Mouse (Mus musculus): ENCODE data around the gene Hoxd9. TPM values are rescaled to one million over a fixed set of nuclear protein-coding genes. Genes with fewer than 3 reads are reported as not detected.

Hoxd9 gene
- polyA plus RNA-seq, 1 experiment, result not detected

DNA sequence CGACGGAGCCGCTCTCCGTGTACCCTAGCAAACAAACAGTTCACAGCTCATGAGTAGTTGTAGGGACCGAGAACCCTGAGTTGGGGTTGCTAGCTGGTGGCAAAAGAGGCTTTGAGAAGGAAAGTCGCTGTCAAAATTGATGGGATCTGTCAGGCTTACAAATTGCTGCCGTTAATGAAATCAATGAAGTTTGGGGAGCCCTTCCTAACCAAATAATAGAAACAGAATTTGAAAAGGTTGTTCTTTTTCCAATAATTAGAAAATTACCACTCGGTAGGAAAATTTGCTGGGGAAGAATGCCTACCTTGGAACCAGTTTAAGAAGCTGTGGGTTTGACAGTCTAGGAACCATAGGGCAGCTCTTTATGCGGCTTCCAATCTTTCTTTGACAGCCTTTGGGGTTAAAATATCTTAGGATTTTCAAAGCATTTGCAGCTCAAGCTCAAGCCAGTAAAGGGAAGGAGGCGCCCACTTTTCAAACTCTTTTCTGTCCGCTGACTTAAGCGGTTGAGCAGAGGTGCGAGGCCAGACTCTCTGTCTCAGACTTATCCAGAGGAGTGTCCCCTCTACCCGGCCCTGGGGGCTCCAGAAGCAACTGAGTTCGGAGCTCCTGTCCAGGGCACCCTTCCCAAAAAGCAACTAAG is 39.4 kb upstream of the Hoxd9 start:
- TF ChIP-seq CTCF (IDR thresholded peaks at IDR 0.05; ENCODE audit: extremely low read depth, insufficient read depth, low read length) (no peak), POLR2A (IDR thresholded peaks at IDR 0.05; ENCODE audit: extremely low read depth, insufficient read depth, low read length) (no peak)
- Histone ChIP-seq H3K27ac (ENCODE audit: insufficient read depth, low read length) (no peak overlapping the region), H3K4me3 (ENCODE audit: insufficient read depth, low read length) (no peak overlapping the region), H3K4me1 (ENCODE audit: control insufficient read depth, insufficient read depth, low read length) (no peaks in the 10 kb centered on the region)

GRCm38 (mm10) chr2:74658667-74659371 is 38.7 kb upstream of the Hoxd9 start:
- Histone ChIP-seq H3K4me3 (ENCODE audit: insufficient read depth, low read length) (no peak overlapping the region), H3K4me1 (ENCODE audit: control insufficient read depth, insufficient read depth, low read length) (no peaks in the 10 kb centered on the region), H3K27ac (ENCODE audit: insufficient read depth, low read length) (no peak overlapping the region)
- TF ChIP-seq CTCF (IDR thresholded peaks at IDR 0.05; ENCODE audit: extremely low read depth, insufficient read depth, low read length) (no peak), POLR2A (IDR thresholded peaks at IDR 0.05; ENCODE audit: extremely low read depth, insufficient read depth, low read length) (no peak)

GRCm38 (mm10) chr2:74659507-74660005 is 38.0 kb upstream of the Hoxd9 start, which contains the start of gene Evx2:
Gene Evx2 (minus strand): TSS chr2:74659557.
- no peaks in the 10 kb centered on the region for H3K4me1 ChIP-seq (ENCODE audit: control insufficient read depth, insufficient read depth, low read length)
- TF ChIP-seq POLR2A (IDR thresholded peaks at IDR 0.05; ENCODE audit: extremely low read depth, insufficient read depth, low read length) (no peak), CTCF (IDR thresholded peaks at IDR 0.05; ENCODE audit: extremely low read depth, insufficient read depth, low read length) (no peak)
- H3K27ac ChIP-seq (ENCODE audit: insufficient read depth, low read length), result no peak within 1 kb of the TSS
- H3K4me3 ChIP-seq (ENCODE audit: insufficient read depth, low read length), result no peak within 1 kb of the TSS

DNA sequence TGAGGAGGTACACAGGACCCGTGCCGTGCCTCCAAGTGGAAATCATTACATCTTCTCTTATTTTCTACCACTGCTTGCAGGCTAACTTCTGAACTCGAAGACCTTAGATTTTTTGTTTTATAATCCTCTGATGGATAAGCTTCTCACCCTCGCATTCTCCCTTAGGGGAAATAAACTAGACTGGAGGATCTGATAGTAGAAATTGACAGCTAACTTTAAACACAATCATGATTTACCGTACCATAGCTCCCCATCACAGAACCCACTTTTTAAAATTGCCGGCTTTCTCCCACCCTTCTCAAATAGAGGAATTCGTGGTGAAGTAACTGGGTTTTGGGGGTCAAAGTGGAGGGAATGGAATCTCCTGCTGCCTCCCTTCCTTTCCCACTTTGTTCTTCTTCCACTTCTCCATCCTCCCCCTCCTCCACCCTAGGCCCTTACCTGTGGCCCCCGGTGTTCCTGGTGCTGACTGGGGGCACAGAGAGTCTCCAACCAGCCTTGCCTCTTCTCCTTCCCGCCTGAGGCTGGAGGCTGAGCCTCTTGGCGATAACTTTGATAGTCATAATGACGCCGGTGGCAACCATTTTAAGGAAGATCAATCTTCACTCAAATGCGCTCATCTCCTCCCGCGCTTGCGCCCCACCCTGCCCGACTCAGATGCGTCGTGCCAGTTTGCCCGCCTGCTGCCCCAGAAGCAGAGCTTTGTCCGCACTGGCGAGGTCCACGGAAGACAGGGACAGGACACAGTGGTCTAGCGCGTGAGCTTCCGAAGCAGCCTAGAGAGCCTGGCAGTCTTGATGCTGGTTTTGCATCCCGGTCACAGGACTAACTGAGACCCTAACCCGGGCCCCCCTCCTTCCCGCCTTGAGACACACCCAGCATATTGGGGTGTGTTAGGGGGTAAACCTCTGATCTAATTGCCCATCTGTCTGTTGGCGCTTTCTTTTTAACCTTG is 36.8 kb upstream of the Hoxd9 start:
- no peak overlapping the region for H3K4me3 ChIP-seq (ENCODE audit: insufficient read depth, low read length)
- H3K27ac ChIP-seq (ENCODE audit: insufficient read depth, low read length), result no peak overlapping the region
- H3K4me1 ChIP-seq (ENCODE audit: control insufficient read depth, insufficient read depth, low read length), result no peaks in the 10 kb centered on the region
- TF ChIP-seq POLR2A (IDR thresholded peaks at IDR 0.05; ENCODE audit: extremely low read depth, insufficient read depth, low read length) (no peak), CTCF (IDR thresholded peaks at IDR 0.05; ENCODE audit: extremely low read depth, insufficient read depth, low read length) (no peak)

DNA sequence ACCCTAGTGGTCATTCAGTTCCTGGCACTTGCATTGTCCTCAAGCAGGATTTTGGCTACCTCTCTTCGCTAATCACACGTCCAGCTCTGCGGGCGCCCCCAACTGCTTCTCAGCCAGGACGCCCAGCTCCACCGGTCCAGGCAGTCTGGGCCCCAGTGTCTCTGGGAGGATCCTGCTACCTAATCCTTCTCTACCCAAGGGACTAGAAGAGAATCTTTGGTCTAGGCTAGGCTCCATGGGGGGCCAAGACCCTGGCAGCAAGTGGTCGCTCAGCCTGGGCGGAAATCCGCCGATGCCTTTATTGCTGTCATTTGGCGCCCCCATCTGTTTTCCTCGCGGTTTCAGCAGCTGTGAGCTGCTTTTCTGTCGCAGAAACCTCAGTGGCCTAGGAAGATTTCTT is 35.8 kb upstream of the Hoxd9 start:
- H3K4me3 ChIP-seq (ENCODE audit: insufficient read depth, low read length), result no peak overlapping the region
- TF ChIP-seq CTCF (IDR thresholded peaks at IDR 0.05; ENCODE audit: extremely low read depth, insufficient read depth, low read length) (peak; percentile 51), POLR2A (IDR thresholded peaks at IDR 0.05; ENCODE audit: extremely low read depth, insufficient read depth, low read length) (no peak)
- no peak overlapping the region for H3K27ac ChIP-seq (ENCODE audit: insufficient read depth, low read length)

DNA sequence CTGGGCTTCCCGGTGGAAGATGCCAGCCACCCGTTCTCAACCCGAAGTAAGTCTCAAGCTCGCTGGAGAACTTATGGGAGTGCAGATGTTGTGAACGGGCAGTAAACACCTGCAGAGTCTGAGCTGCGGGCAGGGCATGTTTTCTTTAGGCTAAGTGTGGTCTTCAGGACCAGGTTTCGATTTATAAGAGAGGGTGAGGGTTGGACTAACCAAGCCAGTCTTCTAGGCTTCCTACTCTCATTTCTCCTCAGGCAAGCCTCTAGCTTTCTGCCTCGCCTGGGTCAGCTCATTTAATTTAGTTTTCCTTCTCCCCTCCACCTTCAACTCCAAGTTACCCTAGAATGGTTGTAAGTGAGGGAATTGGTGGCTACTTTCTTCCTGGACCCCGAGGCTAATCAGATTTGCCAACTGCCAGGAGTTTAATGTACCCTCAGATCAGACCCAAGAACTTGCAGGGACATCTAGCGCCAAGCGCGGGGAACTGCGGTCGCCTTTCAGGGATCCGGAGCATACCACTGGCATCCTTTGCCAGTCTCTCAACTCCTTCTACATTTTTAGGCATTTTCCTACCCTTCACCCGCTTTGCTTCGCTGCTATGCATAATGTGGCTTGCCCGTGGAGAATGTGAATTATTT is 34.1 kb upstream of the Hoxd9 start:
- Histone ChIP-seq H3K4me1 (ENCODE audit: control insufficient read depth, insufficient read depth, low read length) (no peaks in the 10 kb centered on the region), H3K27ac (ENCODE audit: insufficient read depth, low read length) (no peak overlapping the region), H3K4me3 (ENCODE audit: insufficient read depth, low read length) (no peak overlapping the region)
- TF ChIP-seq CTCF (IDR thresholded peaks at IDR 0.05; ENCODE audit: extremely low read depth, insufficient read depth, low read length) (peak; percentile 71), POLR2A (IDR thresholded peaks at IDR 0.05; ENCODE audit: extremely low read depth, insufficient read depth, low read length) (no peak)

More for the DNA sequence above, 35.8 kb upstream of the Hoxd9 start:
- no peaks in the 10 kb centered on the region for H3K4me1 ChIP-seq (ENCODE audit: control insufficient read depth, insufficient read depth, low read length)

GRCm38 (mm10) chr2:74666411-74666810 is 31.1 kb upstream of the Hoxd9 start:
- Histone ChIP-seq H3K4me1 (ENCODE audit: control insufficient read depth, insufficient read depth, low read length) (no peaks in the 10 kb centered on the region), H3K27ac (ENCODE audit: insufficient read depth, low read length) (no peak overlapping the region), H3K4me3 (ENCODE audit: insufficient read depth, low read length) (no peak overlapping the region)
- TF ChIP-seq CTCF (IDR thresholded peaks at IDR 0.05; ENCODE audit: extremely low read depth, insufficient read depth, low read length), result no peak
- no peak for TF ChIP-seq POLR2A (IDR thresholded peaks at IDR 0.05; ENCODE audit: extremely low read depth, insufficient read depth, low read length)

- H3K27ac ChIP-seq (ENCODE audit: insufficient read depth, low read length), result no peak overlapping the region
- no peak overlapping the region for H3K4me3 ChIP-seq (ENCODE audit: insufficient read depth, low read length)
- no peaks in the 10 kb centered on the region for H3K4me1 ChIP-seq (ENCODE audit: control insufficient read depth, insufficient read depth, low read length)
- TF ChIP-seq POLR2A (IDR thresholded peaks at IDR 0.05; ENCODE audit: extremely low read depth, insufficient read depth, low read length) (no peak), CTCF (IDR thresholded peaks at IDR 0.05; ENCODE audit: extremely low read depth, insufficient read depth, low read length) (no peak)
Observed at GRCm38 (mm10) chr2:74667191-74667841, 30.2 kb upstream of the Hoxd9 start.

Measured in cortical plate, adult 2 months (tissue).